Mouse (Mus musculus): ENCODE data around the gene Aldh3b2. TPM values are rescaled to one million over a fixed set of nuclear protein-coding genes. Genes with fewer than 3 reads are reported as not detected.

The Aldh3b2 gene
- total RNA-seq (2021): under 1 TPM; 0.64 to 0.90 TPM
- long read RNA-seq, experiment 1: 0 reads
- long read RNA-seq, experiment 2: 0 reads

- TF ChIP-seq CTCF (conservative IDR thresholded peaks at IDR 0.05): no peak
- Histone ChIP-seq H3K27ac (no peak within 1 kb of the TSS), H3K4me3 (no peak within 1 kb of the TSS)
- DNase-seq (ENCODE audit: low spot score in 2 of 2): no peak
Observed at GRCm38 (mm10) chr19:3972229-3972628, at the start of gene Aldh3b2. Gene Aldh3b2, plus strand, starts transcription at chr19:3972328.

GRCm38 (mm10) chr19:3922661-3923371 lies 49.3 kb upstream of the Aldh3b2 start:
- H3K27ac ChIP-seq: no peak overlapping the region

GRCm38 (mm10) chr19:3923586-3923985 lies 48.5 kb upstream of the Aldh3b2 start:
- Histone ChIP-seq H3K4me3 (no peak overlapping the region), H3K27ac (no peak overlapping the region)
- TF ChIP-seq CTCF (conservative IDR thresholded peaks at IDR 0.05): no peak
- no peak for DNase-seq (ENCODE audit: low spot score in 2 of 2)

More at GRCm38 (mm10) chr19:3922661-3923371, 49.3 kb upstream of the Aldh3b2 start:
- no peak for TF ChIP-seq CTCF (conservative IDR thresholded peaks at IDR 0.05)
- no peak overlapping the region for H3K4me3 ChIP-seq
- DNase-seq (ENCODE audit: low spot score in 2 of 2): no peak

DNA sequence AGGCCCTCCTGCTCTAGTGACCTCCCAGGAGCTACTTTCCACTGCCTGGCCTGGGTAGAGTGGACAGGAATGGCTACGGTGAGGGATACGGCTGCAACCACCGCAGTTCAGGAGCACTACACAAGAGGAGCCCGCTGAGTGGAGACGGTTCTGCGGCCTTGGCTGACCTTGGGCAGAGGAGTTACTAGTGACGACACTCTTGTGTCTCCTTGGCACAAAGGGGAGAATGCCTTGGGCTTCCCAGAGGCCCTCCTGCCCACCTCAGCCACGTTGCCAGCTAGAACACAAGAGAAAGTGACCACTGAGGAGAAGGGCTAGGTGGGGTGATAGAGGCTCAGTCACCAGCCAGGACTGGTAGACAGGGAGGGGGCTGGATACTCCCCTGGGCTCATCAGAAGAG lies 47.9 kb upstream of the Aldh3b2 start:
- no peak for TF ChIP-seq CTCF (conservative IDR thresholded peaks at IDR 0.05)
- no peak for DNase-seq (ENCODE audit: low spot score in 2 of 2)
- Histone ChIP-seq H3K4me3 (no peak overlapping the region), H3K27ac (no peak overlapping the region)

DNA sequence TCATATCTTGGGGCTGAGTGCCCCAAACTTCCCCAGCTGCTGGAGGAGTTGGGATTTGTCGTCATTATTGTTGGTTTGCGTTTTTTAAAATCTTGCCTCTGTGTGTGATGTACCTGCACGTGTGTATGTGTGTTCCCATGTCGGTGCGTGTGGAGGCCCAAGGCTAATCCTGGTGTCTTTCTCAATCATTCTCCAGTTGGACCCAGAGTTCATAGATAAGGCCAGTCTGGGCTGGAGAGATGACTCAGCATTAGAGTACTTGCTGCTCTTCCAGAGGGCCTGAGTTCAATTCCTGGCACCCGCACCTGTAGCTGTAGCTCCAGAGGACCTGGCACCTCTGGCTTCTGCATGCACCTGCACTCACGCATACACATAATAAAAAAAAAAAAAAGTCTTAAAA lies 47.3 kb upstream of the Aldh3b2 start:
- no peak for DNase-seq (ENCODE audit: low spot score in 2 of 2)
- no peak for TF ChIP-seq CTCF (conservative IDR thresholded peaks at IDR 0.05)
- no peak overlapping the region for H3K4me3 ChIP-seq
- no peak overlapping the region for H3K27ac ChIP-seq

DNA sequence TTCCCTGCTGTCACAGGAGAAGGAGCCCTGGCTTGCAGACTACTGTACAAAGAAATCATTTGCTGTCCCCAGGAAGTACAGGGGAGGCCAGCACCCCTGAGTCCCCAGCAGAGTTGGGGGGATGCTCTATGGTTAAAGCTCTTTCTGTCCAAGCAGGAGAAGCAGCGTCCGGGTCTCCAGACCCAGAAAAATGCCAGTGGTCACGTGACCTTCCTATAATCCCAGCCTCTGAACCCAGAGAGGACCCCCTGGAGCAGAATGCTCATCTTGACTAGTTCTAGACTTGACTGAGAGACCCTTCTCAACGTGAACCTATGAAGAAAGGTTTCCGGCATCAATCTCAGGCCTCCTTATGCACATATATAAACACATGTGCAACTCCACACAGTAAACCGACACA lies 46.3 kb upstream of the Aldh3b2 start:
- Histone ChIP-seq H3K4me3 (no peak overlapping the region), H3K27ac (no peak overlapping the region)
- DNase-seq (ENCODE audit: low spot score in 2 of 2): no peak
- no peak for TF ChIP-seq CTCF (conservative IDR thresholded peaks at IDR 0.05)

DNA sequence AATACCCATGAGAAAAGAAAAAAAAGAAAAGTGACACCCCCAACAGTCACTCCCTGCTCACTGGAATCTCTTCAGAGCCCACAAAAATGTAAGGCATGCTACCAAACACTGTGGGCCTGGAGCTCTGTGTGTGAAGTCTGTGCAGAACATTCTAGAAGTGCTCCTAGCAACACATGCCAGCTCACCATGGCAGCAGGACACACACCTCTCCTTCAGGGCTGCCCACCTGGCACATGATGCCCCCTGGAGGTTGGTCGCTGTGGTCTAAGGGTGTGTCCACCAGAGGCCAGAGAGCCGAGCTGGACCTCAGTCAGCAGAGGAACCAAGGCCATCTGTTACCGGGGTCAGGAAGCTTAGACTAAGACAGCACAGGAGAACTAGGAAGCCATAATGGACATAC lies 45.8 kb upstream of the Aldh3b2 start:
- no peak overlapping the region for H3K27ac ChIP-seq
- TF ChIP-seq CTCF (conservative IDR thresholded peaks at IDR 0.05): 0 out of 2 replicates have a peak, but pooled peaks have one; percentile 14
- no peak for DNase-seq (ENCODE audit: low spot score in 2 of 2)
- H3K4me3 ChIP-seq: no peak overlapping the region

DNA sequence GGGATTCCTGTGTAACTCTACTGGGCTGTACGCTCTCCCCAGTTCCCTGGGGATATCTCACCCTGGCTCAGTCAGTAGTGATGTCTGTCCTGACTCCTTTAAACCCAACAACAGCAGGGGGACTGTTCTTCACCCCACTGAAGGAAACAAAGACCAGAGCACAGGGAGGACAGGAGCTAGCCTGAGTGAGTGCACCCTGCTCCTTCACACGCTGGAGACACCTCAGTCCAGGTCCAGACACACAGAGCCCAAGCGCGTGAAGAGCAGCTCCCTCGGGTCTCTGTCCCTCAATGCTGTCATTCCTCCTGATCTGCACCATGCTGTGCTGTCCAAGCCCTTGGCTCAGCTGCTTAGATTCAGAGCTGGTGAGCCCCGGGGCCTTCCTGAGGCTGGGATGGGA lies 45.4 kb upstream of the Aldh3b2 start:
- no peak for DNase-seq (ENCODE audit: low spot score in 2 of 2)
- TF ChIP-seq CTCF (conservative IDR thresholded peaks at IDR 0.05): no peak
- H3K4me3 ChIP-seq: no peak overlapping the region
- no peak overlapping the region for H3K27ac ChIP-seq

GRCm38 (mm10) chr19:3927989-3928388 lies 44.1 kb upstream of the Aldh3b2 start:
- no peak overlapping the region for H3K4me3 ChIP-seq
- no peak for DNase-seq (ENCODE audit: low spot score in 2 of 2)
- TF ChIP-seq CTCF (conservative IDR thresholded peaks at IDR 0.05): no peak

DNA sequence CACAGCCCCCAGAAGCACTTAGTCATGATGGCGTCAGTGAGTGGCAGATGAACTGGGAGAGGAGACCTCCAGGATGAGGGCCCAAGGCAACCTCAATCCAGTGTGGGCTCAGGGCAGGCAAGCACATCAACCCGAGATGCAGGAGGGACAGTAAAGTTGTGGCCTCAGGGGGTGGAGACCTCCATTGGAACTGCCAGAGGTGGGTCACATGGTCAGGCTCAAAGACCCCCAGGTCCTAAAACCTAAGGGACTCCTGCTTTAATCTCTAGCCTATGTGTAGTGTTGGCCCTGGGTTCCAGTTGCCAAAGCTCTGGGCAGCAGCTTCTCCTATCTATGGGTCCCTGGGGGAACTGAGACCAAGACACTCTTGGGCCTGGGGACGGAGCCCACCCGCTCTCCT lies 43.3 kb upstream of the Aldh3b2 start:
- no peak overlapping the region for H3K4me3 ChIP-seq
- TF ChIP-seq CTCF (conservative IDR thresholded peaks at IDR 0.05): no peak
- DNase-seq (ENCODE audit: low spot score in 2 of 2): no peak
- peak overlapping the region; percentile 79 for H3K27ac ChIP-seq

More at GRCm38 (mm10) chr19:3927989-3928388, 44.1 kb upstream of the Aldh3b2 start:
- H3K27ac ChIP-seq: no peak overlapping the region

GRCm38 (mm10) chr19:3929211-3929941 lies 42.8 kb upstream of the Aldh3b2 start, which contains the start of gene Aldh3b1:
Gene Aldh3b1, minus strand, starts transcription at chr19:3929808.
- DNase-seq (ENCODE audit: low spot score in 2 of 2): peak; percentile 54 to 62
- H3K4me3 ChIP-seq: peak within 1 kb of the TSS; percentile 11; the same call in 1 of the 2 replicates
- TF ChIP-seq CTCF (conservative IDR thresholded peaks at IDR 0.05): no peak
- H3K27ac ChIP-seq: peak within 1 kb of the TSS; percentile 79

GRCm38 (mm10) chr19:3930262-3931057 lies 41.7 kb upstream of the Aldh3b2 start:
- TF ChIP-seq CTCF (conservative IDR thresholded peaks at IDR 0.05): no peak
- DNase-seq (ENCODE audit: low spot score in 2 of 2): no peak
- no peak overlapping the region for H3K4me3 ChIP-seq
- H3K27ac ChIP-seq: peak overlapping the region; percentile 79

DNA sequence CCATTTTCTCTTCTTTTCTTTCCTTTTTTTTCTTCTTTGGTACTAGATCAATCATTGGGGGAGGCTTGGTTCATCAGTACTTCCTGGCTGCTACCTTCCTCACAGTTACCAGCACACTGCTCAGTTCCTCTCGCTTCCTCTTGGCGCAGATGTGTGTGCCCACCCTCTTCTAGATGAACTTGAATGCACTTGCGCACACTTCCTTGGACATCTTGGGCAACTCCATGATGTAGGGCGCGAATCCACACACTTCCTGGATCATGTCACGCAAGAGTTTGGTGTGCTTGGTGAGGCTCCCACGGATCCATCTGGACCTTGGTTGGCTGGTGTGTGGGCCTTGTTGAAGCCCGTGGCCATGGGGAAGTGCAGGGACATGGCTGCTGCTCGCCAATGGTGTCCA lies 40.4 kb upstream of the Aldh3b2 start:
- no peak for TF ChIP-seq CTCF (conservative IDR thresholded peaks at IDR 0.05)
- DNase-seq (ENCODE audit: low spot score in 2 of 2): no peak
- Histone ChIP-seq H3K27ac (no peak overlapping the region), H3K4me3 (no peak overlapping the region)

All from layer of hippocampus, adult 2 months (tissue).